Mouse (Mus musculus) right cerebral cortex, adult 2 months (tissue): ENCODE data around the gene Mapre3.

ENCODE experiments used
- DNase-seq, 2 experiments: peaks; one replicate each; pipeline ENCODE4 v3.0.0; 2021 to 2022; ENCODE audit warnings: low spot score in 2 of 2

Gene Mapre3

GRCm38 (mm10) chr5:30824124-30824988 lies 9.9 kb downstream of the Mapre3 start:
- DNase-seq = no peak

GRCm38 (mm10) chr5:30825166-30825565 lies 10.7 kb downstream of the Mapre3 start:
- no peak for DNase-seq

DNA sequence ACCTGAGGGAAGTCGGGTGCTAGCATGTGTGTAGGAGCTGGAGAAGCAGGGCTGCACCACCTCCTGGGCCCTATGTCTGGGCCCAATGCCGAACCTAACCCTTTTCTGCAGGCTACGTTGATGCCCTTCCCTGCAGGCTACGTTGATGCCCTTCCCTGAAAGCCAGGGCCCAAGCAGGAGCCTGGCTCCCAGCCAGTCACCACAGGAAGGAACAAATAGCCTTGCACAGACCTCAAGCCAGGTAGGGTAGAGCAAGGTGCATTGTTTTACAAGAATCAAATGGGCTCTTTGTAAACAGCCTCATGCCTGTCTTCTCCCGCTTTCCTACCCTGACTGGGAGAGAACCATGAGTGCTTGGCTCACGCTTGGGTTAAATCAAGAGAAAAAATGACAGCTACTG lies 11.4 kb downstream of the Mapre3 start:
- DNase-seq = no peak

DNA sequence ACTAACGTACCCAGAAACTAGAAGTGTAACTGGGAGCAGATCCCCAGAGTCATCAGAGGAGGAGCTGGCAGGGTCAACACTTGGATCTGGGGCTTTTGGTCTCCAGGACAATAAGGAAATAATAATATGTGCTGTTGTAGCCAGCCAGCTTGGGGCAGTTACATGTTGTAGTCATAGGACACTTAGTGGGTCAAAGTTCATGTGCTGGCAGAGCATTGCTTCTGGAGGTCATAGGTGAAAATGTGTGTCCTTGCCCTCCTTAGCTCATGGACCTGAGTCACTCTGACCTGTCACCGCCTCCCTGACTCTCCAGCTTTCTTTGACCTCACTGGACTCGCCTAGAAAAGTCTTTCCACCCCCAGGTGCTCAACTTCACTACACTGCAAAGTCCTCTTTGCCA lies 19.0 kb downstream of the Mapre3 start:
- no peak for DNase-seq

DNA sequence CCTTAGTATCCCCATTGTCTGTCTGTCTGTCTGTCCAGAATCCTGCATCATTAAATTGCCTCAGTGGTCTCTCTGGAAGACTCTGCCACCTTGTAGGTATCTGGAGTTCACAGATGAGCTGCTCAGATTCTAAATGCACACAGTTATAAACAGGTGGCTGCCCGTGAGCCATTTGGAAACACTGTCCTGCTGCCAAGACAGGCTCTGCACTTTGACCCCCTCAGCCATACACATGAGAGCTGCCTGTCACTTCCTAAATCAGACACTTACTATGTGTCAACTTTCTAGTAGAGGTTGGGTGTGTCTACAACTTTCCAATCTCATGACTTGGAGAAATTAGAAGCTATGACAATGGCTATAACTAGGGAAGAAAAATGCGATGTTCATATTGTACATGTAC lies 25.3 kb downstream of the Mapre3 start:
- no peak for DNase-seq

- no peak for DNase-seq
Observed at GRCm38 (mm10) chr5:30841896-30842295, 27.5 kb downstream of the Mapre3 start.

- DNase-seq = no peak
Observed at GRCm38 (mm10) chr5:30849891-30850555, 35.6 kb downstream of the Mapre3 start.

DNA sequence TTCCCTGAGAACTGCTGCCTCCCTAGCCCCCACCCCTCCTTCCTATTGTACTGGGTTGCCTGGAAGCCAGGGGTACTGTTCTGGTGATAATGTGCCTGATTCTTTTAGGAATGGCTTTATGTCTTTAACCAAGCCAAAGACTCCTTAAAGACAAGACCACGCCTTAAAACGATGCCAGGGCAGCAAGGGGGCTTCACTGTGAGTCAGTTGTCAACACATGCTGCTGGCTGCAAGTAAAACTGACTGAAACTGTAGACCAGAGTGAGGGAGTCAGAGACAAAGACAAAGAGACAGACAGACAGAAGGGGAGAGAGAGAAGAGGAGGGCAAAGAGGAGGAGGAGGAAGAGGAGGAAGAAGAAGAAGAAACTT lies 36.1 kb downstream of the Mapre3 start:
- no peak for DNase-seq

DNA sequence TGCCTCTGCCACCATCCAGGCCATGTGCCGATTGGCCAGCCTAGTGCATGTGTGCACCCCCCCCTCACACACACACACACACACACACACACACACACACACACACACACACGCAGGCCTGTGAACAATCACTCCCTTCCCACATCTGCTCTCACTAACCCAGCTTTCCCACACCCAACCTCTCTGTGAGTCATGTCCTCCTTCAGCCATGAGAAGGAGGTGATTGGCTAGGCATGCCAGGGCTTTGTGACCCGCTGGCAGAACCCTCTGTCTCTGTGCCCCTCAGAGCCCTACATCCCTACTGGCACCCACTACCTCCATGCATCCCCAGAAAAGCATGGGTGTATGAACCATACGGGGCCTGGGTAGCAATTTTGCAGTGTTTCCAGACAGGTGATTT lies 39.1 kb downstream of the Mapre3 start:
- no peak for DNase-seq

- no peak for DNase-seq
Observed at GRCm38 (mm10) chr5:30855674-30856073, 41.2 kb downstream of the Mapre3 start.

GRCm38 (mm10) chr5:30856124-30856523 lies 41.7 kb downstream of the Mapre3 start:
- no peak for DNase-seq

DNA sequence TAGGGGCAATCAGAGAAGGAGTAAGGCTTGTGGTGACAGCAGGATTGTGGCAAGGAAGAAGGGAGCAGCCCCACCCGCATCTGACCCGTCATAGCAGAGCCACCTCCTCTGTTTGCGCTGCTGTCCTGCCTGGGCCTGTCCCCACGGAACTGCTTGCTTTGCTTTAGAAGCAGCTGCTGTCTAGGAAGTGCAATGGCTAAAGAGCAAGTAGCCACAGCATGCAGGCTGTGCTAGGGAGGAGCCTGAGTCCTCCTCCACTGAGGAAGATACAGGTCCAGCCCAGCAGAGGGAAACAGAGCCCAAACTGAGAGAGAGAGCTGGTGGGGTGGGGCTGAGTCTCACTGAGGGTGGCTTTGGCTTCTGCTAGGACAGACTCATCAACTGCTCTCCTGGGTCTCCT lies 49.4 kb downstream of the Mapre3 start:
- no peak for DNase-seq

GRCm38 (mm10) chr5:30864322-30864721 lies 49.9 kb downstream of the Mapre3 start:
- DNase-seq = no peak

DNA sequence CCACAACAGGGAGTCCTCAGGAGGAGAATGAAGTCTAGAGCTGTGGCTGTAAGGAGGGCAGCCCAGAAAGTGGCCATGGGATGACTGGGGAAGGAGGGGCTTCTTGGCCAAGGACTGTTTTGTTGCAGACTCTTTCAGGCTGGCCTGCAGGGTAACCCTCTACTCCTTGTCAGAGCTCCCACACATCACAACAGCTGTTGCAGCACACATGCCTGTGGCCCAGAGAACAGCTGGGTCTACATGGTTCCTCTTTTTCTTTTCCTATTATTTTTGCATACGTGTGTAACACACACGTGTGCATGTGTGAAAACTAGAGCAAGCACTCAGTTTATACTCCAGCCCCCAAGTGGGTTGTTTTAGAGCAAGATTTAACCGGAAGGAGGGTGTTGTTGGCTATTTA lies 52.4 kb downstream of the Mapre3 start:
- DNase-seq = no peak

- DNase-seq = no peak
Observed at GRCm38 (mm10) chr5:30867712-30868111, 53.3 kb downstream of the Mapre3 start, which contains the start of gene Tmem214. Gene Tmem214, plus strand, starts transcription at chr5:30868012.

- DNase-seq = no peak
Observed at GRCm38 (mm10) chr5:30868981-30869380, 54.5 kb downstream of the Mapre3 start.

GRCm38 (mm10) chr5:30869405-30870130 lies 55.1 kb downstream of the Mapre3 start:
- DNase-seq = peak; percentile 92 to 93

DNA sequence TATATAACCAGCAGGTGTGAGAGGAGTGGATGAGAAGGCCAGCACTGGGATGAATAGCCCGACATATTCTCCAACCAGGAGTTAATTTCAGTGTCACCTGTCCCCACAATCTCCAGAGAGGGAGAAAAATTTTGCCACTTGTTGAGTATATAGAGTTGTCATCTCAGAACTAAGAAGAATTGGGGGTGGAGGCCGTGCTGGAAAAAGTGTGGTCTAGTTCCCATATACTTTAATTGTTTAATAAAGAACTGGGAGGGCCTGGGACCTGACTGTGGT lies 55.6 kb downstream of the Mapre3 start:
- no peak for DNase-seq

- no peak for DNase-seq
Observed at GRCm38 (mm10) chr5:30872574-30872973, 58.1 kb downstream of the Mapre3 start.

DNA sequence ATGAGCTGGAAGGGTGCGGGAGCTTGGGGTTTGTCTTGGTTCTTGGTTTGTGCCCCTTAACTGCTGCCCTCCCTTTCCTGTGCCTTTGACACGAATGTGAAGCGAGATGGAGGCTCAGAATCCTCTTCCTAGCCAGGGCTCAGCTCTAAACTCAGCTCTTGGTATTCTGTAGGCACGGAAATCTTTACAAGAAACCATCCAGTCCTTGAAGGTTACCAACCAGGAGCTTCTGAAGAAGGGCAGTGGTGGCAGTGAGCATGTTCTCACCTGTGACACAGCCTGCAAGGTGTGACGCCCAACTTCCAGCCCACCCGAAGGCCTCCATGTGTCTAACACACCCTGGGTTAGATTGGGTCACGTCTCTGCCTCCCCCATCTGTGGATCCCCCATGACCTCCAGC lies 59.9 kb downstream of the Mapre3 start:
- DNase-seq = no peak

- no peak for DNase-seq
Observed at GRCm38 (mm10) chr5:30878616-30879015, 64.2 kb downstream of the Mapre3 start.

DNA sequence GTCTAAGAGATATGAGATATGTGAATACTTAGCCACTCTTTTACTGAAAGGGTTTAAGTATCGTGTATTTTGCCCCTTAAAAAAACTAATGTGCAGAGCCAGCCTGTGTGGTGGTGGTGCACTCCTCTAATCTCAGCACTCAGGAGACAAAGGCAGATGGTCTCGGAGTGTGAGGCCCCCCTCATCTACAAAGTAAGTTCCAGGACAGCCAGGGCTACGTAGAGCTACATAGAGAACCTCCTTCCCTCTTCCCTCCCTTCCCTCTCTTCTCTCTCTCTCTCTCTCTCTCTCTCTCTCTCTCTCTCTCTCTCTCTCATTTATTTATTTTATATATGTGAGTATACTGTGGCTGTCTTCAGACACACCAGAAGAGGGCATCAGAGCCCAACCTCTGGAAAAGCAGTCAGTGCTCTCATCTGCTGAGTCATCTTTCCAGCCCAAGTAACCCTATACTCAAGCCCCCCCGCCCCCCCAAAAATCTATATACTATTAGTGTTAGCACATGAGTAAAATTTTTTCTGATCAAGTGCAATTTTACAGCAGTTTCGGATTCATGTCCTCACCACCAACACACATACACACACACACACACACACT lies 65.0 kb downstream of the Mapre3 start:
- no peak for DNase-seq
